Mouse (Mus musculus): Measurements from ENCODE around the gene Pnmal2. TPM values are rescaled to one million over a fixed set of nuclear protein-coding genes. Genes with fewer than 3 reads are reported as not detected.

Pnmal2 gene
- polyA plus RNA-seq, 1 experiment from 2014 or later, result 4.7 TPM

GRCm38 (mm10) chr7:16976298-16976697 lies 31.8 kb downstream of the Pnmal2 start:
- 53% methylated on average over 8 of the region's 8 CpGs for WGBS
- no peak overlapping the region for H3K27ac ChIP-seq (replicated peaks)
- no peak for ATAC-seq (ENCODE audit: low FRiP score, low TSS enrichment)
- H3K4me3 ChIP-seq (ENCODE audit: low read depth, low read length), result no peak overlapping the region
- DNase-seq (ENCODE audit: low spot score), result no peak
- no peak overlapping the region for H3K4me2 ChIP-seq (replicated peaks; ENCODE audit: low read depth)
- H3K9me3 ChIP-seq (ENCODE audit: control insufficient read depth, low read length), result no peaks in the 10 kb centered on the region
- no peak overlapping the region for H3K9ac ChIP-seq (ENCODE audit: low read length)
- no peaks in the 10 kb centered on the region for H3K4me1 ChIP-seq (replicated peaks; ENCODE audit: control insufficient read depth, insufficient read depth)
- no peaks in the 10 kb centered on the region for H3K36me3 ChIP-seq (ENCODE audit: control insufficient read depth, insufficient read depth, low read length)
- TF ChIP-seq EP300 (optimal IDR thresholded peaks at IDR 0.05) (no peak), CTCF (IDR thresholded peaks at IDR 0.05; ENCODE audit: low read depth) (no peak)
- H3K27me3 ChIP-seq (ENCODE audit: control insufficient read depth, insufficient read depth, low read length), result no peaks in the 10 kb centered on the region

GRCm38 (mm10) chr7:16978173-16978572 lies 33.7 kb downstream of the Pnmal2 start:
- Histone ChIP-seq H3K27ac (replicated peaks) (no peak overlapping the region), H3K4me2 (replicated peaks; ENCODE audit: low read depth) (no peak overlapping the region)

GRCm38 (mm10) chr7:16978593-16978992 lies 34.1 kb downstream of the Pnmal2 start:
- no peak for DNase-seq (ENCODE audit: low spot score)
- WGBS, result 82% methylated on average over 3 of the region's 3 CpGs
- no peaks in the 10 kb centered on the region for H3K27me3 ChIP-seq (ENCODE audit: control insufficient read depth, insufficient read depth, low read length)

More at GRCm38 (mm10) chr7:16978173-16978572, 33.7 kb downstream of the Pnmal2 start:
- DNase-seq (ENCODE audit: low spot score) (no peak), ATAC-seq (ENCODE audit: low FRiP score, low TSS enrichment) (no peak)
- 63% methylated on average over 6 of the region's 6 CpGs for WGBS
- Histone ChIP-seq H3K36me3 (ENCODE audit: control insufficient read depth, insufficient read depth, low read length) (no peaks in the 10 kb centered on the region), H3K4me1 (replicated peaks; ENCODE audit: control insufficient read depth, insufficient read depth) (no peaks in the 10 kb centered on the region), H3K9me3 (ENCODE audit: control insufficient read depth, low read length) (no peaks in the 10 kb centered on the region), H3K9ac (ENCODE audit: low read length) (no peak overlapping the region), H3K4me3 (ENCODE audit: low read depth, low read length) (no peak overlapping the region), H3K27me3 (ENCODE audit: control insufficient read depth, insufficient read depth, low read length) (no peaks in the 10 kb centered on the region)
- TF ChIP-seq CTCF (IDR thresholded peaks at IDR 0.05; ENCODE audit: low read depth), result no peak
- TF ChIP-seq EP300 (optimal IDR thresholded peaks at IDR 0.05), result no peak

GRCm38 (mm10) chr7:16980348-16980747 lies 35.9 kb downstream of the Pnmal2 start:
- Histone ChIP-seq H3K27ac (replicated peaks) (peak overlapping the region; percentile 35; the same call in 1 of the 2 replicates), H3K36me3 (ENCODE audit: control insufficient read depth, insufficient read depth, low read length) (no peaks in the 10 kb centered on the region), H3K9me3 (ENCODE audit: control insufficient read depth, low read length) (no peaks in the 10 kb centered on the region), H3K27me3 (ENCODE audit: control insufficient read depth, insufficient read depth, low read length) (no peaks in the 10 kb centered on the region), H3K9ac (ENCODE audit: low read length) (no peak overlapping the region), H3K4me3 (ENCODE audit: low read depth, low read length) (peak overlapping the region; percentile 12; the same call in 1 of the 2 replicates), H3K4me2 (replicated peaks; ENCODE audit: low read depth) (peak overlapping the region; percentile 46), H3K4me1 (replicated peaks; ENCODE audit: control insufficient read depth, insufficient read depth) (no peaks in the 10 kb centered on the region)
- TF ChIP-seq EP300 (optimal IDR thresholded peaks at IDR 0.05), result no peak
- no peak for TF ChIP-seq CTCF (IDR thresholded peaks at IDR 0.05; ENCODE audit: low read depth)
- under 1% methylated on average over 12 of the region's 12 CpGs for WGBS
- ATAC-seq (ENCODE audit: low FRiP score, low TSS enrichment), result peak; percentile 64; the same call in 1 of the 2 replicates
- peak; percentile 47 for DNase-seq (ENCODE audit: low spot score)

More at GRCm38 (mm10) chr7:16978593-16978992, 34.1 kb downstream of the Pnmal2 start:
- ATAC-seq (ENCODE audit: low FRiP score, low TSS enrichment), result no peak
- Histone ChIP-seq H3K4me1 (replicated peaks; ENCODE audit: control insufficient read depth, insufficient read depth) (no peaks in the 10 kb centered on the region), H3K27ac (replicated peaks) (no peak overlapping the region), H3K4me3 (ENCODE audit: low read depth, low read length) (no peak overlapping the region), H3K9ac (ENCODE audit: low read length) (no peak overlapping the region), H3K4me2 (replicated peaks; ENCODE audit: low read depth) (no peak overlapping the region), H3K36me3 (ENCODE audit: control insufficient read depth, insufficient read depth, low read length) (no peaks in the 10 kb centered on the region), H3K9me3 (ENCODE audit: control insufficient read depth, low read length) (no peaks in the 10 kb centered on the region)
- TF ChIP-seq CTCF (IDR thresholded peaks at IDR 0.05; ENCODE audit: low read depth) (no peak), EP300 (optimal IDR thresholded peaks at IDR 0.05) (no peak)

- H3K9ac ChIP-seq (ENCODE audit: low read length), result no peak within 1 kb of the TSS
Observed at GRCm38 (mm10) chr7:16982859-16983568, 38.5 kb downstream of the Pnmal2 start, which contains the start of gene Gm42372. Gene Gm42372 (plus strand): TSS chr7:16983086.

GRCm38 (mm10) chr7:16987541-16988149 lies 43.2 kb downstream of the Pnmal2 start:
- H3K4me2 ChIP-seq (replicated peaks; ENCODE audit: low read depth), result no peak overlapping the region
- H3K4me1 ChIP-seq (replicated peaks; ENCODE audit: control insufficient read depth, insufficient read depth), result no peaks in the 10 kb centered on the region
- H3K27me3 ChIP-seq (ENCODE audit: control insufficient read depth, insufficient read depth, low read length), result no peaks in the 10 kb centered on the region
- H3K9ac ChIP-seq (ENCODE audit: low read length), result no peak overlapping the region
- H3K4me3 ChIP-seq (ENCODE audit: low read depth, low read length), result no peak overlapping the region
- ATAC-seq (ENCODE audit: low FRiP score, low TSS enrichment) (no peak), DNase-seq (ENCODE audit: low spot score) (no peak)
- no peaks in the 10 kb centered on the region for H3K36me3 ChIP-seq (ENCODE audit: control insufficient read depth, insufficient read depth, low read length)
- no peak overlapping the region for H3K27ac ChIP-seq (replicated peaks)
- TF ChIP-seq EP300 (optimal IDR thresholded peaks at IDR 0.05), result no peak
- no peaks in the 10 kb centered on the region for H3K9me3 ChIP-seq (ENCODE audit: control insufficient read depth, low read length)
- WGBS, result 29% methylated on average over 7 of the region's 7 CpGs

More at GRCm38 (mm10) chr7:16982859-16983568, 38.5 kb downstream of the Pnmal2 start, which contains the start of gene Gm42372:
- no peak for TF ChIP-seq CTCF (IDR thresholded peaks at IDR 0.05; ENCODE audit: low read depth)
- TF ChIP-seq EP300 (optimal IDR thresholded peaks at IDR 0.05), result no peak
- ATAC-seq (ENCODE audit: low FRiP score, low TSS enrichment) (no peak), DNase-seq (ENCODE audit: low spot score) (peak; percentile 37)
- Histone ChIP-seq H3K36me3 (ENCODE audit: control insufficient read depth, insufficient read depth, low read length) (no peaks in the 10 kb centered on the region), H3K4me2 (replicated peaks; ENCODE audit: low read depth) (no peak within 1 kb of the TSS), H3K4me3 (ENCODE audit: low read depth, low read length) (no peak within 1 kb of the TSS), H3K27me3 (ENCODE audit: control insufficient read depth, insufficient read depth, low read length) (no peaks in the 10 kb centered on the region), H3K9me3 (ENCODE audit: control insufficient read depth, low read length) (no peaks in the 10 kb centered on the region), H3K27ac (replicated peaks) (no peak within 1 kb of the TSS), H3K4me1 (replicated peaks; ENCODE audit: control insufficient read depth, insufficient read depth) (no peaks in the 10 kb centered on the region)
- 35% methylated on average over 26 of the region's 26 CpGs for WGBS

Data from stomach, postnatal 0 days (tissue).